Mouse (Mus musculus): ENCODE data around the gene Plxdc1.

The Plxdc1 gene

GRCm38 (mm10) chr11:97906905-97907304, 79.3 kb downstream of the Plxdc1 start:
- DNase-seq, result no peak

DNA sequence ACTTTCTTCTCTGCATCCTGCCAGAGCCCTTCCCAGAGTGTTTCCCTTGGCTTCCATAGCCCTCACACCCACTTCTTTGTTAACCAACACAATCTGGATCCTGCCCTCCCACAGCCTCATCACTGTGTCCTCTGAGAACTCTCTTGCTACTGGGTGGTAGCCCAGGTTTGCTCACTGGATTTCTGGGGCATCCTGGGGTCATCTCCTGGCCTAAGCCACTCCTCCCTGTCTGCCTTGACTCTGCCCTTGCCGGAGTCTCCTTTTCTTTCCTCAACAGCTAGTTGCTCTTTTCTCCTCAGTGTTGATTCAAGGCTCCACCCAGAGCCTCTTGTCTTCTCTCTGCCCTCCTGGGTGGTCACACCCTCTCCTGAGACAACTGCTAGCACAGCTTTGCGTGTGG, 80.3 kb downstream of the Plxdc1 start:
- no peak for DNase-seq

DNA sequence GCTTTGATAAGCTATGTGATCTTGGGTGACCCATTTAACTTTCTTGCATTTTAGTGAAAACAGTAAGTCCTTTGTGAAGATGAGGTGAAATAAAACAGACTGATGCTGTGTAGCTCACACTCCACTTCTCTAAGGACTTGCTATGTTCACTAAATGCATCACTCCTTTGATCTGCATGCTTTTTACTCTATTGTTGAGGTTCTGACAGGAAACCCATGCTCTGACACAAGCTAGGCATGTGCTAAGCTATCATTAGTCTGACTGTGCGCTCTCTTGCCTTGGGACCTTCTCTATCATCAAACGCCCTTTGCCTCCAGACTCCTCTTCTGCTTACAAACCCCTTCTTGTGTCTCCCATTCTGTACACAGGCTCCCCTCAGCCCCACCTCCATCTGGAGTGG, 80.7 kb downstream of the Plxdc1 start:
- no peak for DNase-seq

GRCm38 (mm10) chr11:97904801-97905200, 81.4 kb downstream of the Plxdc1 start:
- no peak for DNase-seq

DNA sequence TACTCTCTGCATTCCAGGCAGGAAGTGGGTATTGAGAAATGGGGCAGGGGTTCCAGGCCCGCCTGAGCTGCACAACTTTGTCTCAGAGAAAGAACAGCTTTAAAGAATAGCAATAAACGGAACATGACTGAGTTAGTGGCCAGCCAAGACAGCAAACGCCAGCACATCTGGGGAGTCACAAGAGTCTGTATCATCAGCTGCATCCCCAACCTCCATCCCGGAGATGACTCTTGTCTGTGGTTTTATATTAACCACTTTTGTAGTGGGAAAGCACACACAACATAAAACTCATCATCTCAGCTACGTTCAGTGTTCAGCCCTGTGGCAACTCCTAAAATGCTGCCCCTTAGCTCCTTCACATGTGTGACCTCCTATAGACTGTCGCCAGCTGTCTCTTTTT, 84.4 kb downstream of the Plxdc1 start:
- no peak for DNase-seq

- peak; percentile 78 for DNase-seq
These were observed 86.4 kb downstream of the Plxdc1 start for GRCm38 (mm10) chr11:97899822-97900221.

GRCm38 (mm10) chr11:97897568-97898185, 88.6 kb downstream of the Plxdc1 start:
- no peak for DNase-seq

DNA sequence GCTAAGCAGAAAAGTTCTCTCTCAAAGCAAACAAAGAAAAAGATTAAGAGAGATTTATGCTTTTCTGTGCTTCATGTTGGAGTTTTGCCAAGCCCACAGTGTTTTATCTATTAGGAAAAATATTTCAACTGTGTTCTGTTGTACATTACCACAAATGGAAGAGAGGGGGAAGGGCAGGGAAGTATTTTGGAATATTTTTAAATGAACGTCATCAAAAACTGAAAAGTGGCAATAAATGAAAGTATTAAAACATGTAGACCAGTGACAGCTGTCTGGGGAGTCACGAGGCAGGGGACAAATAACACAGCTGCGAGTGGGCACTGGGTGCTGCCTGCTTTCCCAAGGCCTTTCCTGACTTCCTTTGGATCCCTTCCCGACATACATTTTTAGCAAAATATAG, 89.6 kb downstream of the Plxdc1 start:
- no peak for DNase-seq

DNA sequence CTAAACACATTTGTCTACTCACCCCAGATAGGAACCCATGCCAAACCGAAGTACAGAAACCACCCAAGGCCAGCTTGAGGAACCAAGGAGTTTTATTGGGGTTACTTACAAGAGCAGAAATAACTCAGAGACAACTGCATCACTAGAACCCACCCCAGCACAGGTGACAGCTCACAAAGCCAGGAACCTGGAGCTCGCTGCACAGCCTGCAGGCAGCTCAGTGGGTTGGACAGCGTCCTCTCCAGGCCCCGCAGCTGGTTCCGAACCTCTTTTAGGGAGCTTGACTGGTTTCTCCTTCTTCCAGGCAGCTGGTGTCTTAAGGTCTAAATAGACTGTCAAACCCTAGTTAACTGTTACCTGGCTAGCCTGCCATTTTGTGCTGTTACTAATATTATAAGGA, 94.4 kb downstream of the Plxdc1 start:
- no peak for DNase-seq

DNA sequence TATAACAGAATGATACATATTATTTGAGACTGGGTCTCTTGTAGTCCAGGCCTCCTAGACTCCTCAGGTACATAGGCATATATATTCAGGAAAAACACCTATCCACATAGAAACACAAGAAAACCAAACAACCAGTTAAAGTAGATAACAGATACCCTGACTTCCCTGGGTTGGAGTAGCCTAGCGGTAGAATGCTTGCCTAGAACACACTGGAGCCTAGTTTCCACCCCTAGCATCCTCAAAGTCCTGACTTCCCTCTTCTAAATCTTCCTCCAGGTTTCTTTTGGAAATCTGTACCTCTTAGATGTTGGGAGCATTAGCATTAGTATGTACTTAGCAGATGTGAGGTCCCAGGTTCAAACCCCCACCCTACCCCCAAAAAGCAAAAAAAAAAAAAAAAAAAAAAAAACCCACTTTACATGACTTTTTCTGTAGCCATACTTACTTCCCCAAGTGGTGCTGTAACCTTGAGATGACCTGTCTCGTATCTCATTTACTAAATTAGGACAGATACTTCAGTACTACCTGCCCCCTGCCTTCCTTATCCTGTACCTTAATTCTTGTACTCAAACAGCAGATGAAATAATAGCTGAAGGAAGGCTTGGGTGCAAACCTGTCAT, 100.8 kb downstream of the Plxdc1 start:
- DNase-seq, result no peak

- no peak for DNase-seq
These were observed 101.6 kb downstream of the Plxdc1 start for GRCm38 (mm10) chr11:97884601-97885185.

DNA sequence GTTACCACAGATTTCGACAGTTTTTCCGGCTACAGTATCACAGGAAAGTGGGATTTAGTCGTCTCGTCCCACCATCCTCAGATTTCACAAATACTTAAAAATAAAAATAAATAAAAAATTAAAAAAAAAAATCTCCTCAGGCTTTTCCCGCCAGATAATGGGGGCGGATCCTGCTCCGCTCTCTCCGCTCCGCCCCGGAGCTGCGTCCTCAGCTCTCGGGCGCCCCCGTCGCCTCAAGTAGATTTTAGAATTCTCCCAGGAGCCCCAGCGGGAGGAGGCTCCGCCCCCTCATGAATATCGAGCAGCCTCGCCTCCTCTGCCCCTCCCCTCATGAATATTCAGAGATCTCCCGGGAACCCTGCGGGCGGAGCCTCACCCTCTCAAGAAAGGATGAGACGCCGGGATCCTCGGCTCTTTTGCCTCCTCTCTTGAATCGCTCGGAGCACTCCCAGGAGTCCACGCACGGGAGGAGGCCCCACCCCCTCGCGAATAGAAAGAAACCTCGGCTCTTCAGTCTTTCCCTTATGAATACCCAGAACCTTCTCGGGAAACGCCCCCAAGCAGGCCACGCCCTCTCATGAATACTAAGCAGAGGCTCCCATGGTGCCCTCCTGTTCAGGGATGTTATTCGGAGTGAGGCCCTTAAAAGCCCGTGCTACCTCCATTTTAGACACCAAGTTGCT, 102.2 kb downstream of the Plxdc1 start, which contains the start of gene Fbxo47:
Gene Fbxo47, minus strand, starts transcription at position 237 of the 683 bp plus-strand sequence.
- peak; percentile 98 for DNase-seq

DNA sequence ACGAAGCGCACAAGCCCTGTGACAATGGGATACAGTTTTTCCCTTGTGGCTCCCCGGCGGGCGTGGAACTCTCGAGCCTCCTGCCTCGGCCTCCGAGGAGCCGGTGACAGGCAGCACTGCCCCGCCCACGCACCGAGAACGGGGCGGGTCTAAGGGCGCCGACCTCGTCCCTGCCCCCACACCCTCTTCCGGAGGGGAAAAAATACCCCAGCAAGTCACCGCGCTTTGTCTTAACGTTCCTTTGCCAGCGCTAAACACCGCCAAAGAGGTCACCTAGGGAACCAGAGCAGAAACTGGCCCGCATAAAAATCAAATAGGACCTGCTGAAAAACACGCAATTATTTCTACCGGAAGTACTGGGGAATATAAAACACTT, 102.7 kb downstream of the Plxdc1 start:
- peak; percentile 69 for DNase-seq

DNA sequence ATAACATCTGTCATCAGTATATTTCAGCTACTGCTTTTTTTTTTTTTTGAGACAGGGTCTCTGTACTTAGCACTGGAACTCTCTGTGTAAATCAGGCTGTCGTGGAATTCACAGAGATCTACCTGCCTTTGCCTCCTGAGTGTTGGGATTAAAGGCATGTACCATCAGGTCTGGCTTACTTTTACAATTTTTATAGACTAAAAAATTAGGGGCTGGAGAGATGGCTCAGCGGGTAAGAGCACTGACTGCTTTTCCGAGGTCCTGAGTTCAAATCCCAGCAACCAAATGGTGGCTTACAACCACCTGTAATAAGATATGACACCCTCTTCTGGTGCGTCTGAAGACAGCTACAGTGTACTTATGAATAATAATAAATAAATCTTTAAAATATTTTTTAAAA, 105.9 kb downstream of the Plxdc1 start:
- no peak for DNase-seq

GRCm38 (mm10) chr11:97877341-97877740, 108.9 kb downstream of the Plxdc1 start:
- no peak for DNase-seq

DNA sequence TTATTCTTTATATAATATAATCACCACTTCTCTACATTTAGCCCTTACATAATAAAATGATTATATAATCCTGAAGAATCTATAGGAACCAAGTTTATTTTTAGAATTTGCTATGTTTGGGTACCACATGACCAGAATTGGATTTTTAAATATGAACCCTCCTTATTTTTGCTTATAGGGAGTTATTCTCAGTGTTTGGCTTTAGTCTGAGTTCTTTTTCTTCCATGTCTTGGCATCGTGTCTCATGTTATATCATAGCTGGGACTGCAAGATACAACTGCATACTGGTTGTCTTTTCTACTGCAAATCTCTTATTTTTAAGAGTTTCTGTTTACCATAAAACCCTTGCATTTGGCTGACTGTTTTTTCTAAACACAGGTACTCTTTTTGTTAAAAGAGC, 111.8 kb downstream of the Plxdc1 start:
- DNase-seq, result no peak
